34 mouse cellular contexts compared by ENCODE assay signal in the genomic region with DNA sequence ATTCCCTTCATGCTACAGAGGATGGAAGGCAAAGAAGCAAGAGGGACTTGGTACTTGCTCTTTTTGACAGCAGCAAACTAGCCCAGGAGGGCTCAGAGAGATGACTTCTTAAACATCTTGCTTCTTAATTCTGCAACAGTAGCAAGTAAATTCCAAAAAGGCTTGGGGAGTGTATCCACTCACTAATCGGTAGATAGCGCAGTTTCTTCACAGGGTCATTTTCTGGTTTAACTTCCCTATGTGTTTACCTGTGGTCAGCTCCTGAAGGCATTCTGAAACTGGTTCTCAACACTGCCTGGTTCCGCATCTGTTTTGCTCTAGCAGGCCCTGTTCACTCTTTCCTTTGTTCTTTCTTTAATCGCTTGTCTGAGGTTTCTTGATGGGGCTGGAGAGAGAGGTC.
"Had no signal": no experiment of that assay in that cellular context is flagged by ENCODE, and none has a peak within 500 bp of the region (broad histone marks: within the 10 kb centered on the region; RNA-seq: fewer than 3 reads in every experiment).

No protein-coding gene starts in this region.

- H3K4me1 ChIP-seq: heart, embryonic 10.5 days; heart, embryonic 12.5 days; heart, embryonic 13.5 days; heart, embryonic 15.5 days; hindbrain, embryonic 12.5 days; hindbrain, embryonic 13.5 days; hindbrain, embryonic 15.5 days; intestine, embryonic 15.5 days; kidney, embryonic 15.5 days had no signal

- ATAC-seq: hindbrain, embryonic 16.5 days; hindbrain, postnatal 0 days; inflammation-experienced regulatory T-cells, adult 6 months; intestine, embryonic 15.5 days; intestine, embryonic 16.5 days had no signal

- DNase-seq: heart, postnatal 10 days; heart, postnatal 14 days; heart, postnatal 36 days; heart, postnatal 4 days; kidney, adult 11 months; kidney, adult 18-20 months; kidney, adult 2 months; kidney, adult 8-10 months; kidney, adult 9 months; kidney, postnatal 10 days; kidney, postnatal 14 days; kidney, postnatal 25 days; kidney, postnatal 36 days; kidney, postnatal 4 days; layer of hippocampus, adult 9-11 months; layer of hippocampus, postnatal 36 days had no signal

- H3K4me3 ChIP-seq: heart, embryonic 10.5 days; heart, embryonic 12.5 days; heart, embryonic 13.5 days; heart, embryonic 15.5 days; hindbrain, embryonic 10.5 days; hindbrain, embryonic 12.5 days; hindbrain, embryonic 13.5 days; hindbrain, embryonic 15.5 days; intestine, embryonic 15.5 days; kidney, embryonic 15.5 days; layer of hippocampus, adult 2 months had no signal

- H3K9me3 ChIP-seq: heart, embryonic 10.5 days; heart, embryonic 12.5 days; heart, embryonic 13.5 days; heart, embryonic 15.5 days; hindbrain, embryonic 10.5 days; hindbrain, embryonic 12.5 days; hindbrain, embryonic 13.5 days; hindbrain, embryonic 15.5 days; intestine, embryonic 15.5 days; kidney, embryonic 15.5 days had no signal

- H3K36me3 ChIP-seq: heart, embryonic 10.5 days; heart, embryonic 12.5 days; heart, embryonic 13.5 days; heart, embryonic 15.5 days; hindbrain, embryonic 10.5 days; hindbrain, embryonic 12.5 days; hindbrain, embryonic 13.5 days; hindbrain, embryonic 15.5 days; intestine, embryonic 15.5 days; kidney, embryonic 15.5 days had no signal

- H3K27me3 ChIP-seq: heart, embryonic 12.5 days; heart, embryonic 13.5 days; heart, embryonic 15.5 days; hindbrain, embryonic 12.5 days; hindbrain, embryonic 13.5 days; hindbrain, embryonic 15.5 days; intestine, embryonic 15.5 days; kidney, embryonic 15.5 days had no signal

- H3K9ac ChIP-seq: heart, embryonic 12.5 days; heart, embryonic 13.5 days; heart, embryonic 15.5 days; hindbrain, embryonic 12.5 days; hindbrain, embryonic 13.5 days; hindbrain, embryonic 14.5 days; hindbrain, embryonic 15.5 days; intestine, embryonic 15.5 days; kidney, embryonic 15.5 days had no signal

- H3K27ac ChIP-seq: heart, embryonic 10.5 days; heart, embryonic 13.5 days; heart, embryonic 15.5 days; hindbrain, embryonic 10.5 days; hindbrain, embryonic 12.5 days; hindbrain, embryonic 13.5 days; hindbrain, embryonic 14.5 days; hindbrain, embryonic 15.5 days; hindbrain, postnatal 0 days; intestine, embryonic 15.5 days; kidney, embryonic 15.5 days; kidney, postnatal 0 days; layer of hippocampus, adult 2 months had no signal

- H3K4me2 ChIP-seq: heart, embryonic 11.5 days; heart, embryonic 12.5 days; heart, embryonic 13.5 days; heart, embryonic 15.5 days; hindbrain, embryonic 12.5 days; hindbrain, embryonic 13.5 days; hindbrain, embryonic 14.5 days; hindbrain, embryonic 15.5 days; intestine, embryonic 15.5 days; kidney, embryonic 15.5 days had no signal
